Mouse (Mus musculus) lung, postnatal 14 days (tissue): ENCODE results near the gene Olfr824.
"Not testable (repeated sequence)": the region's sequence is repeated elsewhere in the genome, so short reads cannot be mapped to it uniquely, and the experiment has no call there.

Experiments
- DNase-seq: peaks from one replicate; pipeline ENCODE4 v3.0.0; 2021

Gene Olfr824

DNA sequence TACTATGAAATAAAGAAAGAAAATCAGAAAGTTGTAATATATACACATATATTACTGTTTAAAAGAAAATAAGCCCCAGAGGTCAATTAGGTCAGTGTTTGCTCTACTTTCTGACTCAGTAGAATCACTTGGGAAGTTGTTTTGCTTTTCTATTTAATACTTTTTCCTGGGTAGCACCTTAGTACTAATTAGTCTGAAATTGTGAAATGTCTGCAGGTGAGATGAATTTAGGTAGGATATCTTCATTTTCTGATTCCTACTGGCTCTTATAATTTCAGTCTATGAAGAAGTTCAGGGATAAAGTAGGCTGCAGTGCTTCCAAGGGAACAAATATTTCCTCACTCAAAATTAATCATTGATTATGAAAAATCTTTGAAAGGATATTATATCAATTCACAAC lies at the start of gene Olfr824:
TSS of gene Olfr824 (minus strand) at position 101 of the 400 bp plus-strand sequence.
- not testable (repeated sequence) for DNase-seq

DNA sequence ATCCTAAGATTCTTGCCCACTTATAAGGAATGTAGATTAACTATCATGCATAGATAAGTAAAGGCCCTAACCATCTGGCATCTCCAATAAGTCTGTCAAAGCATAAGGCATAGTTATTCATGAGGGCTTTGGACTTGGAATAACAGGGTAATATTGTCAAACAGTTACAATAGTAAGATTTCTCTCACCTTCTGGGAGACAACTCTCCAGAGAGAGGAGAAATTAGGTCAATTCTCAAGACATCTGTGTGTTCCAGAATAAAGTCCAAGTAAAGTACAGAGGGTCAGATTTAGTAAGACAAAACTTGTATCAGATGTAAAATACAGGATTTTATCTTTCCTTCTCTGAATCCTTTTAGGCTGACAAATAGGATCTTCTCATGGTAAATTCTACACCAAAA lies 36.9 kb upstream of the Olfr824 start, which contains the start of gene Olfr825:
TSS of gene Olfr825 (minus strand) at position 101 of the 400 bp plus-strand sequence.
- no peak for DNase-seq

DNA sequence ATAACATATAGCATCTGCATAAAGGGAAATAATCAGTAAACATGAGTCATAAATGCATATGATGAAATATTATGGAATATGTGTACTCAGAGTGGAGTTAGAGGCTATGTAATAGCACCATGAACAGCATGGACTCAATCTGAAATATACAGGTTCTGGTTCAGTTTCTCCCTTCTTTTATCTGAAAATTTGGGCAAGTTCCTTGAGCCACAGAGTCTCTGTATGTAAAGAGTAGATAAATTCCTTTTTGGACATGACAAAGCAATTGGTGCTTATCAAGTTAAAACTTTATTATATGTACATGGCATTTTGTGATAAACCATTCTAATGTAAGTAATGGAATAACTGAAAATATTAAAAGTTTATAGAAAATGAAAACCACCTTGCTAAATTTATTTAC lies 35.4 kb upstream of the Olfr824 start:
- no peak for DNase-seq

DNA sequence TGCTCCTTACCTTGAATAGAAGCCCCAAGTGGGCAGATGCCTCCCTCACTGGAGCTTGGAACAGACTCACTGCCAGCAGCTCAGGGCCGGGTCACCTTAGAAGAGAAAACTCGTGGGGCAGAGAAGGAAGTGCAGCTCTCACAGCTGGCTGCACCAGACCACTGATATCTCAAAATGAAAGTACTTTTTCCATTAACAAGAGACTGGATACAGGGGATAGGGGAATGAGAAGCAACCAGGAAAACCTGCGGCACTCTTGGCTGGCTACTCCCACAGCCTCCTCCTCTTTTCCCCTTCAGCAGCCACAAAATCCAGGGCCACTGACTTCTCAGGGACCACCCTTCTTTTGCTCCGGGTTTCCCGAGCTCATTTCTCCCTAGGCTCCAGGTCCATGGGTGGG lies 14.3 kb upstream of the Olfr824 start:
- DNase-seq, result no peak

DNA sequence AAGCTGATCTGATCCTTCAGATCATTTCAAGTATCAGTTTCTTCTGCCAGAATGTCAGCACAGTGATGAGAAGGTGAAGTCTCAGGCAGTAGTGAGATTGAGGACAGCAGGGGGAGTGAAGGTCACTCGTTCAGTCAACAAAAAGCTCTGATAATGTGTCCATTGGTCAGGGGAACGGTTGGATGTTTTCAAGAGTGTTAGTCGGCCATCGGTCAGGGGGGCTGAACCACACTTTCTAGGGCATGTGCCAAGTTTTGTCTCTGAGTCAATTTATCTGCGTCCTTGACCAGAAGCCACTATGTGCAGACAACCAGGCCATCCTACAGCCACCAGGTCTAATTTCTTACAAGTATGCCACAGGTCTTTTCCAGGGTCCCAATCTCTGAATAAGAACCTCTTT lies 12.7 kb upstream of the Olfr824 start:
- not testable (repeated sequence) for DNase-seq

DNA sequence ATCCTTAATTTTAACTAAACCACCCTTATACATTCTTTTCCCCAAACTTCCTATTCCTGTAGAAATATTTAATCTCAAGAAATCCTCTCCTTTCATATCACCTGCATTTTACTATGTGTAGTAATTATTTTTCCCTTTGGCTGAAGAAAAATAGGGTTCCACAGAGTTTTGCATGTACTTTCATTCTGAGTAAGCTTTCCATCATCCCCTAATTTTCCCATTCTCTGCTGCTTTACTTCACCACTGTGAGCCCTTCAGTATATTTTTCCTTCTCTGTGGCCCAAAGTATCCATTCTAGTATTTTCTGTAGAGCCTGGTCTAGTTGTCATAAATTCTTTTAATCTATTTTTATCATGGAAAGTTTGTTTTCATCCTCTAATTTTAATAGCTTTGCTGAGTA lies 5.0 kb upstream of the Olfr824 start:
- no peak for DNase-seq

DNA sequence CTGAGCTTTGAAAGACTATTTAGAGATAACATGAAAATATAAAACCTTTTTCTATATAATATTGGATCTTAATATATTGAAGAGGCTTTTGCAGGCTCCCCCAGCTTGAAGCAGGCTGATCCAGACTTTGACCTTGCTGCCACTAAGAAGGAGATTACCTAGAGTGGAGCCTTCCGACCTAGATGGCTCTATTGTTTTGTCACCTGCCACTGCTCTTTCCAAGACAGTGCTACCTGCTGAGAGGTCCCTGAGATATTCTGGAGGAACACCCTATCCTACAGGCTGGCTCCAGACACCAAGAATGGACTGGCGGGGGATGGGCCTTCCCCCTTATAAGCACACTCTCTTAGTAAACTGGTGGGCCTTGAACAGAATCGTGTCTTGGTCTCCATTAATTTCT lies 13.8 kb downstream of the Olfr824 start:
- DNase-seq, result not testable (repeated sequence)

DNA sequence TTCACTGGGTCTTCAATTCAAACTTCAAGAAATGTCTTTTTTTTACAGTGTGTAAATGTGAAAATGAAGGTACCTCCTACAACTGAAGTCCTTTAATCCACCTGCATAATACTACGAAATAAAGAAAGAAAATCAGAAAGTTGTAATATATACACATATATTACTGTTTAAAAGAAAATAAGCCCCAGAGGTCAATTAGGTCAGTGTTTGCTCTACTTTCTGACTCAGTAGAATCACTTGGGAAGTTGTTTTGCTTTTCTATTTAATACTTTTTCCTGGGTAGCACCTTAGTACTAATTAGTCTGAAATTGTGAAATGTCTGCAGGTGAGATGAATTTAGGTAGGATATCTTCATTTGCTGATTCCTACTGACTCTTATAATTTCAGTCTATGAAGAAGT lies 14.5 kb downstream of the Olfr824 start, which contains the start of gene Olfr823:
TSS of gene Olfr823 (minus strand) at position 101 of the 400 bp plus-strand sequence.
- not testable (repeated sequence) for DNase-seq

DNA sequence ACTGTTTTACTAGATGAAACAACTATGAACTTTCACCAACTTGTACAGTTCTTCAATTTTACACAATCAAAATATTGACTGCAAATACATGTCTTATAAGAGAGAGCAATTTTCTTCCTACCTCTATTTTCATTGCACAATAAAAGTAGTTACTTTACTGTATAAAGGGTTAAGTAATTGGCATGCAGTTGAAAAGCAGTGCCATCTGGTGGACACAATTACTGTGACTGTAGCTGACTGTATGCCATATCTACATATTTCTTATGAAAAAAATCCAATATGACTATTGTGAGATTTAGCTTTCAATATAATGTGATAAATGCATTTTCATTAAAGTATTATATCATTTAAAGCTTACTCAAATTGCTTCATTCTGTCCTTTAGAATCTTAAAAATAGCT lies 33.7 kb downstream of the Olfr824 start:
- DNase-seq, result no peak

DNA sequence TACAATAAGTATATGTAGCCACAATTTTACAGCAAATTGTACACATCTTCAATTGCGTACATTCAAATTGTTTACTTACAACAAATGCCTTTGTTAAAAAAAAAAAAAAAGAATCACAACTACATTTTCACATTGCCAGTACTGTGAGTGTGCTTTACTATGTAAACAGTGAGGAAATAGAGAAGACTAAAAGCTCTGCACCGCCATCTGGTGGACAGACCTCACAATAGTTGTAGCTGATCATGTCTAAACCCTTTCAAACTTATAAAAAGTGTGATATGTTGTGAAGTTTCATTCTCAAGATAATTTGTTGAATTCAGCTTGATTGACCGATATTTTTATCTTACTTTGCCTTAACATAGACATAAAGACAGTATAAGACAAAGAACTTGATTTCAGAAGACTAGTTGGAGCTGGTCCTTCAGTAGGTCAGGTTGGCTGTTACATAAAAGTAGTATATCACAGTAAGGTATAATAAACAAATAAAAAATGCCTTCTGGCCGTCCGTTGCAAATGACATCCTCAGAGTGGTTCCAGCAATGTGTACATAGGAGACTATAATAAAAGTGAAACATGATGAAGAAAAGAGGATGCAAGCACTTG lies 36.9 kb downstream of the Olfr824 start:
- DNase-seq, result peak; percentile 35
